Mouse (Mus musculus) testis, postnatal 10 days (tissue): ENCODE results near the gene Decr2.
"Not testable (repeated sequence)": the region's sequence is repeated elsewhere in the genome, so short reads cannot be mapped to it uniquely, and the experiment has no call there.

Experiments
- DNase-seq: peaks from one replicate; pipeline ENCODE4 v3.0.0; 2021; ENCODE audit warnings: low spot score

Gene Decr2

DNA sequence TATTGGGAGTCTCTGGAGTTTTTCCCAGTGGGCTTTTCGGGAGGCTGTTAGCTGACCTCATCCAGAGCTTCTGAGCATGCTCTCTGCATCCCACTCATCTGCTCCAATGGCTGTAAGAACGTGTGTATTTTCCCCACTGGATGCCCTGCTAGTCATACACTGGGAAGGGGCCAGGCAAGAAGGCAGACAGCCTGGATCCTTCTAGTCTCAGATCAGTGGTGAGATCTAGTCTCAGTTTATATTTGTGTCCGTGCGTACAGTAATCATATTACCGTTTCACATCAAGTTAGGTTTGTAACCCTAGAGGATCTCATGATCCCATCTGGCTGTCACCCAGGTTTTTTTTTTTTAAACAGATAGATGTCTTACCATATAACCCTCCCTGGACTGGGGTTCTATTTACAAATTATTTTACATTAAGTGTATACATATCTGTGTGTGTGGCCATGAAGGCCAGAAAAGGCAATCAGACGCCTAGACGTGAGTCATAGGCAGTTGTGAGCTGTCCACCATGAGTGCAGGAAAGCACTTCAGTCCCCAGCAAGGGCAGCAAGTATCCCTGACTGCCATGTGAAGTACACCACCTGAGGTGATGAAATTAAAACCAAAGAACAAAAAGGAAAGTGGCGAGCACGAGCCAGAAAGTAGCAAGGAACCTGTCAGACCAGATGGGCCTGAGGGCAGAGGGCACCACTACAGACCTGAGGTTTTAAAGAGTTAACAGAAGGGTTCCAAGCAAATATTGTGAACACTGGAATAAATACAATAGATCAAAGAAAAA, 32.2 kb downstream of the Decr2 start:
- DNase-seq: no peak

DNA sequence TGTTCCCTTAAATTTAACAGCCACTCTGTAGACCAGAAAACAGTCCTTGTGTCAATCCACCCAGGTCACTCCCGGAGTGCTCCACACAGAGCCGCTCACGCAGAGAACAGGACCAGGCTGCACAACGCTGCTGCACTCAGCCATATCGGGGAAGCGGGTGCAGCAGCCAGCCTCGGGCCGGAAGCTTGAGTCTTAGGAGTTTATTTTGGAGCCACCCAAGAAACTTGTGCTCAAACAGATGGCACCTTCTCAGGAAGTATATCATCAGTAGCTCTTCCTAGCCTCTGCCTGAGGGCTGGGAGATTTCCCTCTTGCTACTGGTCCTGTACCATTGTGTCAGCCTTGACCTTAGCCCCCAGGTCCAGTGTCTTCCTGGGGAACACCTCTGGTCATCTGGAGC, 32.9 kb downstream of the Decr2 start:
- DNase-seq: no peak

DNA sequence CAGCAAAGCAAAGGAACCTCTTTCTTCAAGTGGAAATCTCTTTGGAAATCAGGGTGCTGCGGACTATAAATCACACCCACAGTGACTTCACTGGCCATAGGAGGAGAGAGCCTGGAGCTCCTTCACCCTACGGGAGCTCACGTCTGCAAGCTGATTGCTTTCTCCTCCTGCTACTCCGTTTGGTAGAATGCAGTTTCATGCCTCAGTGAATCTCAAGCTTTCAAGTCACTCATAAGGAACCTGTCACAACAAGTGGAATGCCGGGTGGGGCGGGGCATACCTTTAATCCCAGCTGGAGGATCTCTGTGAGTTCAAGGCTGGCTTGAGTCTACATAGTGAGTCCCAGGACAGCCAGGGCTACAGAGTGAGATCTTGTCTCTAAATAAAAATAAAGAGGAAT, 35.0 kb downstream of the Decr2 start:
- DNase-seq: no peak

DNA sequence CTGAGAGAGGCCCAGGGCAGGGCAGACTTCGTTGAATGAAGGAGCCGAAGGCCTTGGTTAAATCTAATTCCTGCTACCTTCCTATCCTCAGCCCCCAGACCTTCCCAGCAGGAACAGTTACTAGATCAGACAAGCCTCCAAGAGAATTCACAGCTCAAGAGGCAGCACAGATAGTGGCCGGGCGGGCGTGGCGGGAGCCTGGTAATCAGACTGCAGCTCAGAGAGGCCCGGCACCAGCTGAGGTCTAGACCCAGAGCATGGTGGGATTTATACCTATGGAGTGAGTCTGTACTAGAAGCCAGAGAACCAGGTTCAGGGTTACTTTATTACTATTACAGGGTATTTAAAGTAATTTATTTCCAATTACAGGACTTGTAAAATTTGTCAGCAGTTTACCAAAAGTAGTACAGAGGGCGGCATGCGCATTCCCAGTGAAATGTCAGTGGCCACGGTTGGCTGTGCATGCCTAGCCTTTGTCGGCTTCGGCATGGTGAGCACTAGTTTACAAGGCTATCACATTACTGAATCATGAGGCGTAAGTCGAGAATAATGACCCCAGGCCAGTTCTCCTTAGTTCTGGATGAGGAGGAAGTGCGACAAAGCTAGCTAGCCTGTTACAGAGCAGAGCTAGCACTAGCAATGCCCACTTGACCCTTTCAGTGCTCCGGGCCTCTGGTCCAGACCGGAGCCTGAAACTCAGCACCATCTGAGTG, 35.8 kb downstream of the Decr2 start:
- no peak for DNase-seq

DNA sequence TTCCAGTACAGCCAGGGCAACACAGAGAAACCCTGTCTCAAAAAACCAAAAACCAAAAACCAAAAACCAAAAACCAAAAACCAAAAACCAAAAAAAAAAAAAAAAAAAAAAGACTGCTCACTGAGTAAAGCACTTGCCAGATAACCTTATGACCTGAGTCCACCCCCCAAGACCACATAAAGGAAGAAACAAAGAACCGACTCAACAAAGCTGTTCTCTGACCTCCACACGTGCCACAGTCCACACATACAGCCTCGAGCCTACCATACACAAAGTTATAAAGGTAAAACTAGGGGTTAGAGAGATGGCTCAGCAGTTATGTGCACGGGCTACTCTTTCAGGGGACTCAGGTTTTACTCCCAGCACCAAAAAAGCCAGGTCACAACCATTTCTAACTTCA, 37.4 kb downstream of the Decr2 start:
- DNase-seq: no peak

DNA sequence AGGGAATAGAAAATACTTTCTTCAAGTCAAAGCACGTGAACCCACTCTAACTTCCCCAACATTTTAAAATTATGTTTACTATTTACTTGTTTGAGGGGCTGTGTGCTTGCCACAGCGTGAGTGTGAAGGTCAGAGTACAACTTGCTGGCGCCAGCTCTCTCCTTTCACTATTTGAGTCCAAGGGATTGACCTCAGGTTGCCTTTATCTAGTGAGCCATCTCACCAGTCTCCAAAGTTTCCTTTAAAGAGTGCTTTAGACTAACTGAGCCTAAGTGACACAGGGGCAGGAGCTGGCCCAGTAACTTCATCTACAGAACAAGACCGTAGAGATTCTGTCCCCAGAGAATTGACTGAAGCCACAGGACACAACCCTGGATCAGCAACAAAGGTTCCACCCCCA, 38.1 kb downstream of the Decr2 start:
- DNase-seq: no peak

DNA sequence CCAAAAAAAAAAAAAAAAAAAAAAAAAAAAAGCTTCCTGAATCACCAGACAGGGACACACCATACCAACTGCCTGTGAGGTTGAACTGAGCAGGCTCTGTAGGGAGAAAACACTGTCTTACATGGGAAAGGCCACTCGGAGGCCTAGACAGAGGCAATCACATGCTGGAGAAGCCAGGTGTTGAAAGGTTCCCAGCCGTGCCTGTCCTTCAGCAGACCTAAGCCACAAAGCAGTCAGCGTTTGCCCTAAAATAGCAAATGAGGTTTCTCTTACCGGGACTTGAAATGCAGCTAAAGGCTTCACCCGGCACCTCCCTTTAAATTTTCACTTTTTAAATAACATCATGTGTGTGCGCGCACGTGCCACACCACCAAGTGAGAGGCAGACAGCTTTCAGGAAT, 42.0 kb downstream of the Decr2 start:
- no peak for DNase-seq

DNA sequence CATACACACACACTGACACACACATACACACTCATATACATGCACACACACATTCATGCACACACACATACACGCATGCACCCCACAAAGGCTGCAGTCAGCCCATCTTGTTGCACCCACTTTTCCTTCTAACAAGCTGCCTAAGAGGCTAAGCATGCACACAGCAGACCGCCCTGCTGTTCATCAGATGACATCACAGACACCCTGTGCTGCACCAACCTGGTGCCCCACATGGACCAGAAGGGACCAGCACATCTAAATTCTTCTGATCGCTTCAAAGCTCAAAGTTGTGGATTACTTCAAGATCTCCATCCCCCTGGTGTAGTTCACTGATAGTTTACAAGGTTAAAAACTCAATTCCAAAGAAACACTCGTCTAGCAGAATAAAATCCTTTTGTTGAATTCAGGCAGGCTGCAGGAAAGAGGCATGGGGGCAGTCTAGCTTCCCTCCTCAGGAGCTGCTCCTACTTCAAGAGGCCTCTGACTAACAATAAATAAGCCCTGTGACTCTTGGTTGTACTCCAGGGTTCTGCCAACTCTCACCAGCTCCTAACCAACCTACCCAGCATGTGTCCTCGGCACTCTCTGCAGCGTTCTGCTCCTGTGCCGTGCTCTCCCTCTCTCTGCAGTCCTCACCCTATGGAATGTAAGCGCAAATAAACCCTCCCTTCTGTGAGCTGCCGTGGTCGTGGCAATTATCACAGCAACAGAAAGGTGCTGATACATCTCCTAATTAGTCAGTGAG, 43.7 kb downstream of the Decr2 start:
- no peak for DNase-seq

DNA sequence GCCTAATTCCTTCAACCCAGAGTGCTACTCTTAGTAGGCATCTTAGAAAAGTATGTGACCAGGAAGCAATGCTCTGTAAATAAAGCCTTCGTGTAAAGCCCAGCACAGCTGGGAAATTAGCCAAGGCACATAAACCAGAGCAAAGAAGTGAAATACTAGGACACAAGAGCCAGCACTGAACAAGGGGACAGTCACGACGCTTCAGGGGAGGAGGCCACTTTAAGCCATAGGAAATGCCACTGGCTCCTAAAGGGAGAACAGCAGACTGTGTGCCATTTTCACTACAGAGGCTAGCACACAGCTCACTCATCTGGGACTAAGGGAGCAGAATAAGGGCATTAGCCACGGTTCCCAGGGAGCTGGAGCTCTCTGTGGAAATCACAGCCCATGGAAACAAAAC, 44.9 kb downstream of the Decr2 start:
- DNase-seq: no peak

DNA sequence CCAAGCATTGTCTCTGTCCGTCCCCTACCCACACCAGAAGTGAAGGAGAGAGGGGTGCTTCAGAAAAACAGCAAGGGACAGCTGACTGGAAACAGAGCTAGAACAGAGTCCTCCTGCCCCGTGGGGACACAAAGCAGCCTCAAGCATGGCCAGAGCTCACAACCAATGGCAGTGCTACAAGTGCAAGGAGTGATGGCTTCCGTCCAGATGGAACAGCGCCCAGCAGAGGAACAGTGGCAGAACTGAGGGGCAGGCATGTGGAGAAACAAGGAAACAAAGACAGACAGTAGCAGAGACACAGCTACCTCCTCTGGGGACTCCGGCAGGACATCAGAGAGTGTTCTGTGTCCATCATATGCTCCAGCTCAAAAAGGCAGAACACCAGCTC, 46.9 kb downstream of the Decr2 start:
- DNase-seq: peak; percentile 88

DNA sequence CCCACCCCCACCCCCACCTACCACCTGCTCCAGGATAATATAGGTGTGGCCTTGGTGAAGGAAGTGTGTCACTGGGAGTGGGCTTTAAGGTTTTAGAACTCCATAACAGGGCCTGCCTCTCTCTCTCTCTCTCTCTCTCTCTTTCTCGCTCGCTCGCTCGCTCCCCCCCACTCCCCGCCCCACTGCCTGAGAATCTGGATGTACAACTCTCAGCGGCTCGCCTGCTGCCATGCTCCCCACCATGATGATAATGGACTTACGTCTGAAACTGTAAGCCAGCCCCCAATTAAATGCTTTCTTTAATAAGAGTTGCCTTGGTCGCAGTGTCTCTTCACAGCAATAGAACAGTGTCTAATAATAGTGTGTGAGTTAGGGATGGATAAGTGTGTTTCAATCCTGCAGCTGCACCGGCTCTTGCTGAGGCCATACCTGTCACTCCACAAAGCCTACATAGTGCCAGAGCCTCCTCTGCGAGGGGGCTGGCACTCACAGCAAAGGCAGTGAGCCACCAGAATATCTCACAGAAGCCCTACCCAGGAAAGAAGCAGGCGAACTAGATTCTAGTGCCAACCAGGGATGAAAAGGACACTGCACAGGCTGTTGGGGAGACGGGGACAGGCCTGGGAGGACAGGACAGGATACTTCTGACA, 47.4 kb downstream of the Decr2 start:
- DNase-seq: no peak

DNA sequence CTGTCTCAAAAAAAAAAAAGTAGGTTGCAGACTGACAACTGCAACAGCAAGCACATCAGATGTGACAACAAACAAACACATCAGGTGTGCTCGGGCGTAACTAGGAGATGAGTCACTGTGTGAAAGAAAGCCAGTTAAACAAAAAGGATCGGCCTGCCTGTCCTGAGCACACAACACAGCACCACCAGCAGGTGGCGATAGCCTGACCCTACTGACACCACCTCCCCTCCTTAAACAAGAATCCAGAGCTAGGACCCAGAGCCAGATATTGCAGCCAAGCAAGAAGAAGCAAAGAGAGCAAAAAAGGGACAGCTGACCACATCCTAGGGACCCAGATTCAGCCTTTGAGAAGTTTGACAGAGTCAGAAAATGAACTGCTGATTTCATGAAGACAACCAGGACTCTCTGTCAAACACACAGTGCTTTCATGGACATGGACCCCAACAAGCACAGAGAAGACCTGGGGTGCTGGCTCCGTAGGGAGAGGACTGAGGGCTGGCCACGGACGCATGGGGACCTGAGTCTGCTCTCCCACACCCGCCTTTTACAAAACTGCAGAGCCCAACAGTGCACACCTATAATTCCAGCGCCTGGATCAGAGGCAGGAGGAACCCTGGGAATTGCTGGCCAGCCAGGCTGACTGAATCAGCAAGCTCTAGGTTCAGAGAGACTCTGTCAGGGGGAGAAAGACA, 48.9 kb downstream of the Decr2 start:
- DNase-seq: peak; percentile 71

DNA sequence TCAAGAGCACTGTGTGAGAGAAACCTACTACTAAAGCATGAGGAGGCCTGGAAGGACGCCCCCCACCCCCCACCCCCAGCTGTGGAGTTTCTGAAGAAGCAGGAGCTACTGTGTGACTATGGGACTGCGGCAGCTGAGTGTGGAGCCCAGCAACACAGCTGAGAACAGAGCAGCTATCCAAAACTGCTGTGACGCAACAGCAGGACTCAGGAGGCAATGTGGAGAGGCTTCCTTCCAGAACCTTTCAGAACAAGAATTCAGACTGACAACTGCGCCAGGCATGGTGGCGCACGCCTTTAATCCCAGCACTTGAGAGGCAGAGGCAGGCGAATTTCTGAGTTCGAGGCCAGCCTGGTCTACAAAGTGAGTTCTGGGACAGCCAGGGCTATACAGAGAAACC, 49.4 kb downstream of the Decr2 start:
- DNase-seq: not testable (repeated sequence)

DNA sequence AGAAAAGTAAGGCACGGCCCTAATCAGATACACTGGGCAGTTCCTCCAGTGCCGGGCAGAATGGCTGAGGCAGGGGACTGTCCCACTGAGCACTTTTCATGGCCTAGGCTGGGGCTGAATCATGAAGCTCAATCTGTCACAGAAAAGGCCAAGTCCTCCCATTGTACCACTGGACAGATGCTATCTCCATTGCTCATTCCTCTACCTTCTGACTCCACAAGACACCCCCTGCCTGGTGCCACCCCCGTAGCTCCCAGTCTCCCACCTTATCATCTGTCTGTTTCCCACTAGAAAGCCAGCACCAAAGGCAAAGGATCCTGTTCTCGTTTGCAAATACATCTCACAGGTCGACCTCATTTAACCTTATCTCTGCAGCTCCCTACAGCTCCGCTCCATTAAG, 58.1 kb downstream of the Decr2 start:
- no peak for DNase-seq

DNA sequence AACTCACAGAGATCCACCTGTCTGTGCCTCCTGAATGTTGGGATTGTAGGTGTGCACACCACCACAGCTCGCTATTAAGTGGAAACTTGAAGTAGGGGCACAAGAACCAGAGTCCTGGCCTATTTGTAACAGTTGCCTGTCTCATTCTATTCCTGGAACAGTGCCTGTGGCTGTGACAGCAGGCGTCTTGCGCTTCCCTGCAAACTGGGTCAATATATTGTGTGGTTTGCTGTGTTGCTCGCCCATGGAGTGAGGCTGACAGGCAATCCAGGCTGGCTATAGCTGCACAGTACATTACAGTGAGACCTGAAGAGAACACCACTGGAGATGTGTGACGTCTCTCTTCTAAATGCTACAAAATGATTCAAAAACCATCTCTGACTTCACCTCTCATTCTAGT, 58.6 kb downstream of the Decr2 start:
- DNase-seq: no peak
